Mouse (Mus musculus) embryonic fibroblast, embryonic 13.5 days (primary cell): ENCODE measurements around the gene Cnnm4. TPM values are rescaled to one million over a fixed set of nuclear protein-coding genes. Genes with fewer than 3 reads are reported as not detected.
A peak's percentile ranks its signal among the peaks of the same experiment; 100 is the strongest.

ENCODE experiments used
- H3K27ac ChIP-seq: 2 replicates; pipeline ENCODE4 v1.5.1; 2012; ENCODE audit warnings: low read length, control low read depth, inconsistent platforms; ENCODE audit not compliant: insufficient read depth
- H3K4me1 ChIP-seq: 2 replicates; pipeline ENCODE4 v1.6.1; 2011; ENCODE audit warnings: low read length; ENCODE audit not compliant: control insufficient read depth, insufficient read depth
- H3K4me3 ChIP-seq: 2 replicates; pipeline ENCODE4 v1.5.1; 2011; ENCODE audit warnings: mild to moderate bottlenecking, control low read depth, low read length; ENCODE audit not compliant: insufficient read depth
- CTCF ChIP-seq: IDR thresholded peaks from 2 replicates; pipeline ENCODE4 v1.5.1; 2011; ENCODE audit warnings: mild to moderate bottlenecking, control low read depth, low read length, moderate library complexity, borderline replicate concordance; ENCODE audit not compliant: insufficient read depth
- POLR2A ChIP-seq: IDR thresholded peaks from 2 replicates; pipeline ENCODE4 v1.6.1; 2011; ENCODE audit warnings: low read depth, mild to moderate bottlenecking, control low read depth, low read length, moderate library complexity
- polyA plus RNA-seq: library from polyadenylated mRNA; stranded (reverse); fragments of >200 nt; gene quantifications from 2 replicates; pipeline ENCODE4 v1.2.4, GENCODE M21; 2011; ENCODE audit warnings: low read depth; ENCODE audit not compliant: missing spikeins, insufficient read length

Cnnm4 gene
- polyA plus RNA-seq, 1 experiment: 11.6 TPM

GRCm38 (mm10) chr1:36487111-36487510 lies 15.7 kb downstream of the Cnnm4 start:
- Histone ChIP-seq H3K4me1 (peaks cover 3% of the 10 kb centered on the region; the same call in 1 of the 2 replicates), H3K4me3 (no peak overlapping the region), H3K27ac (no peak overlapping the region)
- no peak for TF ChIP-seq POLR2A
- TF ChIP-seq CTCF: no peak

GRCm38 (mm10) chr1:36489661-36490060 lies 18.2 kb downstream of the Cnnm4 start:
- no peak for TF ChIP-seq CTCF
- H3K4me3 ChIP-seq: no peak overlapping the region
- peaks cover 5% of the 10 kb centered on the region; the same call in 1 of the 2 replicates for H3K4me1 ChIP-seq
- H3K27ac ChIP-seq: no peak overlapping the region

- peaks cover 2% of the 10 kb centered on the region; the same call in 1 of the 2 replicates for H3K4me1 ChIP-seq
- no peak overlapping the region for H3K27ac ChIP-seq
Measured at GRCm38 (mm10) chr1:36492416-36493139, 21.2 kb downstream of the Cnnm4 start.

GRCm38 (mm10) chr1:36493299-36493698 lies 21.9 kb downstream of the Cnnm4 start:
- Histone ChIP-seq H3K27ac (no peak overlapping the region), H3K4me1 (peaks cover 2% of the 10 kb centered on the region; the same call in 1 of the 2 replicates)
- no peak for TF ChIP-seq CTCF
- TF ChIP-seq POLR2A: no peak

More at GRCm38 (mm10) chr1:36492416-36493139, 21.2 kb downstream of the Cnnm4 start:
- peak; percentile 46; the same call in 1 of the 2 replicates for TF ChIP-seq CTCF
- no peak for TF ChIP-seq POLR2A
- no peak overlapping the region for H3K4me3 ChIP-seq

GRCm38 (mm10) chr1:36496719-36497118 lies 25.3 kb downstream of the Cnnm4 start:
- peaks cover 2% of the 10 kb centered on the region; the same call in 1 of the 2 replicates for H3K4me1 ChIP-seq
- peak; percentile 9; the same call in 1 of the 2 replicates for TF ChIP-seq CTCF
- no peak for TF ChIP-seq POLR2A

More at GRCm38 (mm10) chr1:36493299-36493698, 21.9 kb downstream of the Cnnm4 start:
- H3K4me3 ChIP-seq: no peak overlapping the region

GRCm38 (mm10) chr1:36497312-36497711 lies 25.9 kb downstream of the Cnnm4 start:
- no peak overlapping the region for H3K4me3 ChIP-seq
- peaks cover under 1% of the 10 kb centered on the region; the same call in 1 of the 2 replicates for H3K4me1 ChIP-seq
- no peak overlapping the region for H3K27ac ChIP-seq
- TF ChIP-seq CTCF (no peak), POLR2A (no peak)

More at GRCm38 (mm10) chr1:36496719-36497118, 25.3 kb downstream of the Cnnm4 start:
- Histone ChIP-seq H3K4me3 (no peak overlapping the region), H3K27ac (no peak overlapping the region)

GRCm38 (mm10) chr1:36501261-36501660 lies 29.8 kb downstream of the Cnnm4 start:
- TF ChIP-seq POLR2A: no peak
- TF ChIP-seq CTCF: peak; percentile 91; the same call in 1 of the 2 replicates
- Histone ChIP-seq H3K27ac (no peak overlapping the region), H3K4me1 (no peaks in the 10 kb centered on the region), H3K4me3 (no peak overlapping the region)

GRCm38 (mm10) chr1:36508238-36508637 lies 36.8 kb downstream of the Cnnm4 start:
- Histone ChIP-seq H3K4me3 (no peak overlapping the region), H3K4me1 (no peaks in the 10 kb centered on the region), H3K27ac (no peak overlapping the region)
- TF ChIP-seq CTCF (no peak), POLR2A (no peak)

- Histone ChIP-seq H3K27ac (peak within 1 kb of the TSS; percentile 74), H3K4me1 (no peaks in the 10 kb centered on the region), H3K4me3 (peak within 1 kb of the TSS; percentile 96)
- TF ChIP-seq CTCF (peak; percentile 22; the same call in 1 of the 2 replicates), POLR2A (peak; percentile 82)
Measured at GRCm38 (mm10) chr1:36511289-36512021, 40.0 kb downstream of the Cnnm4 start, which contains the start of gene Cnnm3. Gene Cnnm3 (plus strand): TSS chr1:36511867.
